Comparison of ENCODE assay signal across 28 mouse cellular contexts in the genomic region with DNA sequence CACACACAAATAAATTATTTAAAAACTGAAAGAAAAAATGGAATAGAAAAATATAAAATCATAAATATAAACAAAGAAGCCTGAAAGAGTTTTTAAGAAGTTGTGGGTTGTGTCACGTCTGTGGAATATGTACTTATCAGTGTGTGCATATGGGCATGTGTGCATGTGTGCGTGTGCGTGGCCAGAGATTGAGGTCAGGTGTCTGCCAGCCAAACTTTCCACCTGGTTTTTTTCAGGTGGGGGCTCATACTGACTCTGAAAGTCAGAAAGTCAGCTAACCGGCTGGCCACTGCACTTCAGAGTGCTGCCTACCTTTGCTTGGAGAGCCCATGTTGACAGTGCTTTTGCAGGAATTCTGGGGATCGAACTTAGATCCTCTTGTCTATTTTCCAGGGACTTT. TPM values are rescaled to one million over a fixed set of nuclear protein-coding genes. Genes with fewer than 3 reads are reported as not detected.
A peak's percentile ranks its signal among the peaks of the same experiment; 100 is the strongest.
DNase-seq lines count a peak whose midpoint lies in the region; ATAC-seq and TF ChIP-seq lines count a peak whose summit lies in the region.
"Had no signal": no experiment of that assay in that cellular context is flagged by ENCODE, and none has a peak within 500 bp of the region (broad histone marks: within the 10 kb centered on the region; RNA-seq: fewer than 3 reads in every experiment).

No protein-coding gene starts in this region.

- H3K27me3 ChIP-seq in CH12.LX (replicated peaks): no peaks in the 10 kb centered on the region
- no peaks in the 10 kb centered on the region for H3K27me3 ChIP-seq in liver, postnatal 0 days (ENCODE audit: insufficient read depth, low read length)
- H3K27me3 ChIP-seq: embryonic facial prominence, embryonic 12.5 days; embryonic facial prominence, embryonic 15.5 days; forebrain, embryonic 12.5 days; forebrain, embryonic 15.5 days; hindbrain, embryonic 13.5 days had no signal

- no peak for TF ChIP-seq EP300 in CH12.LX (IDR thresholded peaks at IDR 0.05; ENCODE audit: low read length)
- TF ChIP-seq EP300 in liver, postnatal 0 days (IDR thresholded peaks at IDR 0.05; ENCODE audit: low read depth): no peak

- no peak for TF ChIP-seq POLR2A in CH12.LX (IDR thresholded peaks at IDR 0.05; ENCODE audit: low read depth, low read length)

- dilution Hi-C loops in CH12.LX (cut with MboI; ENCODE audit: extremely low pct_ligation_motif_present, extremely low pct_unique_long_range_greater_than_20kb, low sequenced_read_pairs): no loop called here

- 0 out of 2 replicates have a peak overlapping the region, but pooled peaks have one; percentile 65 for H3K9ac ChIP-seq in CH12.LX (ENCODE audit: insufficient read depth, low read depth)
- H3K9ac ChIP-seq in liver, postnatal 0 days (replicated peaks): no peak overlapping the region
- H3K9ac ChIP-seq: embryonic facial prominence, embryonic 12.5 days; embryonic facial prominence, embryonic 15.5 days; forebrain, embryonic 12.5 days; forebrain, embryonic 15.5 days; hindbrain, embryonic 13.5 days had no signal

- ATAC-seq in liver, postnatal 0 days: peak; percentile 37
- ATAC-seq: activated CD4-positive, CD25-positive, alpha-beta regulatory T cell, adult 4 months; forebrain, embryonic 15.5 days; hindbrain, embryonic 16.5 days; inflammation-experienced regulatory T-cells, adult 6 months had no signal

- H3K4me1 ChIP-seq in CH12.LX (ENCODE audit: control insufficient read depth in 1 of 2, insufficient read depth in 2 of 2): peaks cover 0 to 16% of the 10 kb centered on the region in 2 experiments; a peak in 3 of 4 replicates
- peaks cover 15% of the 10 kb centered on the region for H3K4me1 ChIP-seq in liver, postnatal 0 days (ENCODE audit: insufficient read depth)

- H3K4me3 ChIP-seq in CH12.LX (replicated peaks in 1 of 3; ENCODE audit: low read depth in 2 of 3, low read length in 2 of 3, poor library complexity in 1 of 3): no peak overlapping the region
- H3K4me3 ChIP-seq in liver, postnatal 0 days (ENCODE audit: low read depth, low read length): no peak overlapping the region
- H3K4me3 ChIP-seq: embryonic facial prominence, embryonic 12.5 days; embryonic facial prominence, embryonic 15.5 days; erythroblast, embryonic 14.5 days; forebrain, embryonic 12.5 days; forebrain, embryonic 15.5 days; hindbrain, embryonic 10.5 days; hindbrain, embryonic 13.5 days had no signal

- TF ChIP-seq RAD21 in CH12.LX (IDR thresholded peaks at IDR 0.05; ENCODE audit: low read depth, low read length): no peak

- peaks cover 79% of the 10 kb centered on the region for H3K79me2 ChIP-seq in CH12.LX (replicated peaks; ENCODE audit: control insufficient read depth, extremely low read depth, insufficient read depth, poor library complexity, severe bottlenecking)

- intact Hi-C loops in heart, postnatal 10 days (cut with DNase I): no loop called here

- peak; percentile 82 for DNase-seq in heart, adult 11 months
- DNase-seq in heart, postnatal 10 days: no peak
- no peak for DNase-seq in CH12.LX (ENCODE audit: extremely low read depth)
- DNase-seq in induced T-regulatory cell, adult 2 months (ENCODE audit: low read depth): peak; percentile 28
- DNase-seq in liver, postnatal 0 days: no peak
- no peak for DNase-seq in thymus, postnatal 36 days
- DNase-seq in cerebellum, adult 11 months: no peak
- DNase-seq in thymus, postnatal 25 days: no peak
- DNase-seq: adrenal gland, adult 8-10 months; adrenal gland, postnatal 25 days; cerebellum, adult 18-20 months; cerebellum, adult 9-10 months; cerebellum, postnatal 25 days; gastrocnemius, postnatal 36 days; heart, postnatal 36 days had no signal

- H3K36me3 ChIP-seq in CH12.LX (replicated peaks in 1 of 2; ENCODE audit: control insufficient read depth in 1 of 2, insufficient read depth in 1 of 2, low read length in 1 of 2): peaks cover 9 to 30% of the 10 kb centered on the region in 2 experiments
- peaks cover 11% of the 10 kb centered on the region for H3K36me3 ChIP-seq in liver, postnatal 0 days (replicated peaks; ENCODE audit: insufficient read depth, low read length)
- H3K36me3 ChIP-seq: embryonic facial prominence, embryonic 12.5 days; embryonic facial prominence, embryonic 15.5 days; forebrain, embryonic 15.5 days; hindbrain, embryonic 13.5 days had no signal

- no peak overlapping the region for H3K27ac ChIP-seq in CH12.LX (ENCODE audit: insufficient read depth, low read depth)
- H3K27ac ChIP-seq in liver, postnatal 0 days (ENCODE audit: low read depth): no peak overlapping the region
- H3K27ac ChIP-seq: embryonic facial prominence, embryonic 12.5 days; embryonic facial prominence, embryonic 15.5 days; forebrain, embryonic 12.5 days; forebrain, embryonic 15.5 days; hindbrain, embryonic 10.5 days; hindbrain, embryonic 13.5 days had no signal

- no peak for TF ChIP-seq CTCF in CH12.LX (conservative IDR thresholded peaks at IDR 0.05 in 1 of 2, IDR thresholded peaks at IDR 0.05 in 1 of 2; ENCODE audit: low read depth in 2 of 2, low read length in 2 of 2)
- no peak for TF ChIP-seq CTCF in liver, postnatal 0 days (IDR thresholded peaks at IDR 0.05; ENCODE audit: low read depth)

- 82% methylated on average over 5 of the region's 5 CpGs for WGBS in liver, postnatal 0 days (ENCODE audit: insufficient replicate concordance)

- in situ Hi-C loops in CH12.LX (cut with MboI; ENCODE audit: low pct_ligation_motif_present, low pct_unique_long_range_greater_than_20kb, low sequenced_read_pairs): no loop called here

- H3K9me3 ChIP-seq in CH12.LX (replicated peaks; ENCODE audit: low read length): no peaks in the 10 kb centered on the region
- no peaks in the 10 kb centered on the region for H3K9me3 ChIP-seq in liver, postnatal 0 days (ENCODE audit: low read length)
- H3K9me3 ChIP-seq: embryonic facial prominence, embryonic 12.5 days; embryonic facial prominence, embryonic 15.5 days; forebrain, embryonic 12.5 days; forebrain, embryonic 15.5 days; G1E; hindbrain, embryonic 10.5 days; hindbrain, embryonic 13.5 days had no signal

- peak overlapping the region; percentile 80; the same call in 1 of the 2 replicates for H3K4me2 ChIP-seq in CH12.LX (ENCODE audit: insufficient read depth, low read depth, poor library complexity, severe bottlenecking)
- no peak overlapping the region for H3K4me2 ChIP-seq in liver, postnatal 0 days (ENCODE audit: low read depth, low read length)
- H3K4me2 ChIP-seq: embryonic facial prominence, embryonic 12.5 days; embryonic facial prominence, embryonic 15.5 days; forebrain, embryonic 12.5 days; forebrain, embryonic 15.5 days; heart, embryonic 11.5 days; hindbrain, embryonic 13.5 days had no signal

TF ChIP-seq in CH12.LX, 34 proteins besides CTCF, POLR2A, EP300 and RAD21:
- TF ChIP-seq TCF12 (IDR thresholded peaks at IDR 0.05; ENCODE audit: low read depth, low read length) (no peak), BHLHE40 (IDR thresholded peaks at IDR 0.05; ENCODE audit: low read depth, low read length) (0 out of 2 replicates have a peak, but pooled peaks have one; percentile 10)

RNA-seq across cellular contexts. Expression of a gene that starts 14.1 kb away (rescaled TPM):
- total RNA-seq in heart, postnatal 10 days (2021): 10 to 100 TPM; 45.1 to 53.5 TPM
- total RNA-seq in CH12.LX (2012; rRNA removed): 12.8 and 19.2 TPM in 2 replicates
- total RNA-seq in CH12.LX (2014; rRNA removed): 23.5 TPM in 2 replicates
- polyA plus RNA-seq in CH12.LX (2012; ENCODE audit: insufficient read length, low read depth): 15.8 and 20.9 TPM in 2 replicates
- 10.9 and 14.1 TPM in 2 replicates for polyA plus RNA-seq in liver, postnatal 0 days (2015; fragmentation: Nextera tagmentation; extraction: Ambion mirVana)

RNA-seq across cellular contexts. Expression of a gene that starts 35.9 kb away (rescaled TPM):
- 1 to 10 TPM; 4.3 to 4.8 TPM for total RNA-seq in heart, postnatal 10 days (2021)
- total RNA-seq in CH12.LX (2012; rRNA removed) (6.3 and 7.5 TPM in 2 replicates), CH12.LX (2014; rRNA removed) (3.8 and 5.2 TPM in 2 replicates)
- polyA plus RNA-seq in CH12.LX (2012; ENCODE audit: insufficient read length, low read depth): 4.8 and 6.0 TPM in 2 replicates
- 4.6 and 4.8 TPM in 2 replicates for polyA plus RNA-seq in liver, postnatal 0 days (2015; fragmentation: Nextera tagmentation; extraction: Ambion mirVana)

RNA-seq across cellular contexts. Expression of a gene that starts 47.2 kb away (rescaled TPM):
- total RNA-seq in heart, postnatal 10 days (2021): 10 to 100 TPM; 15.9 to 24.3 TPM
- total RNA-seq in CH12.LX (2012; rRNA removed): 1.4 and 2.7 TPM in 2 replicates
- total RNA-seq in CH12.LX (2014; rRNA removed): 2.8 and 3.1 TPM in 2 replicates
- 1.0 and 1.1 TPM in 2 replicates for polyA plus RNA-seq in CH12.LX (2012; ENCODE audit: insufficient read length, low read depth)
- 2.4 and 2.5 TPM in 2 replicates for polyA plus RNA-seq in liver, postnatal 0 days (2015; fragmentation: Nextera tagmentation; extraction: Ambion mirVana)
- total RNA-seq: granulocyte monocyte progenitor cell, adult 5-6 weeks had no signal

Comparison
In these comparisons a context has a peak if more than half of its experiments do, and no peak if none do; other contexts are left out.
1. DNase-seq: peak in heart, adult 11 months (single experiment) and induced T-regulatory cell, adult 2 months (single experiment); none in heart, postnatal 10 days (0 of 2), CH12.LX (single experiment), liver, postnatal 0 days (single experiment), thymus, postnatal 36 days (0 of 2), cerebellum, adult 11 months (single experiment) and thymus, postnatal 25 days (single experiment).
2. RNA of a gene that starts 47.2 kb away (total RNA-seq): 15.9 to 24.3 TPM in heart, postnatal 10 days; 1.4 to 3.1 TPM in CH12.LX; every median in the first group is over 4 times any median in the second.